Mouse (Mus musculus): Measurements from ENCODE around the gene Ccdc54. TPM values are rescaled to one million over a fixed set of nuclear protein-coding genes. Genes with fewer than 3 reads are reported as not detected.

The Ccdc54 gene
- polyA plus RNA-seq, 1 experiment from 2014 or later, result not detected

DNA sequence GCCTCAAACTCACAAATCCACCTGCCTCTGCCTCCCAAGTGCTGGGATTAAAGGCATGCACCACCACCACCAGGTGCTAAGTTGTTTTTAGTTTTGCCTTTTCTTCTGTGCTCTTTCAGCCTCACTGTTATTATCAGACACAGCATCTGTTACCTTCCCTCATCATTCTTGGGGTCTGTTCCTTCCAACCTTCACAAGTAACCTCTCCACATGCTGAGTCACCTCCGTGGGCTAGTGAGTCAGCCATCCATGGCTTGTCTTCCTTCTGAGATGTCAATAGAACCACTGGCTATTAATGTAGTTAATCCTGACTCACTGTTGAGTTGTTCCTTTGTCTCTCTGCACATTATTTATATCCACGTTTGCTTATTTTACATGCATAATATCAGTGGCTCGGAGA, 9.7 kb upstream of the Ccdc54 start:
- no peak overlapping the region for H3K27ac ChIP-seq (replicated peaks; ENCODE audit: low read depth, low read length)
- no peak for ATAC-seq (replicated peaks; ENCODE audit: insufficient number of reproducible peaks, low FRiP score, low TSS enrichment, low read depth)
- H3K9me3 ChIP-seq (replicated peaks; ENCODE audit: control insufficient read depth, low read length), result no peaks in the 10 kb centered on the region
- no peak for DNase-seq (ENCODE audit: low spot score)
- H3K9ac ChIP-seq (replicated peaks; ENCODE audit: low read length), result no peak overlapping the region
- no peaks in the 10 kb centered on the region for H3K27me3 ChIP-seq (ENCODE audit: control insufficient read depth, insufficient read depth, low read length)
- no peaks in the 10 kb centered on the region for H3K36me3 ChIP-seq (replicated peaks; ENCODE audit: control insufficient read depth, insufficient read depth, low read depth, low read length)
- 85% methylated on average over 3 of the region's 3 CpGs for WGBS
- no peaks in the 10 kb centered on the region for H3K4me1 ChIP-seq (ENCODE audit: control insufficient read depth, insufficient read depth, low read length)
- H3K4me3 ChIP-seq (ENCODE audit: low read depth, low read length), result no peak overlapping the region
- no peak overlapping the region for H3K4me2 ChIP-seq (ENCODE audit: low read depth, low read length)

DNA sequence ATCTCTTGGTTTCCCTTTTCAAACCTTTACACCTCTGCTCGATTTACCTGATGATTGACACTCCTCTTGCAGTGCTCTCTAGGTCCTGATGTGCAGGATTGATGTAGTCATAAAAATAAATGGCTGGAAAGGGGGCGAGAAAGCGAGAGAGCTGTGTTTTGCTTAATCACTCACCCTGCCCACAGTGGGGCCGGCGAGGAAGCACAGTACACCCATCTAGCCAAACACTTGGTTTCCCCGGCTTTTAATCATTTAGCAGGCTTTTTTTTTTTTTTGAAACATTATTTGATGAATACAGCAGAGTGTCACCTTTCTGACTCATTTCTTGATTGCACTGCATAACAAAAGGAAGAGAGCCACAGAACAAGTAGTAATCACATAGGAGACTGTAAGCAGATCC, 5.7 kb upstream of the Ccdc54 start:
- Histone ChIP-seq H3K27me3 (ENCODE audit: control insufficient read depth, insufficient read depth, low read length) (no peaks in the 10 kb centered on the region), H3K9me3 (replicated peaks; ENCODE audit: control insufficient read depth, low read length) (no peaks in the 10 kb centered on the region), H3K4me3 (ENCODE audit: low read depth, low read length) (no peak overlapping the region), H3K36me3 (replicated peaks; ENCODE audit: control insufficient read depth, insufficient read depth, low read depth, low read length) (no peaks in the 10 kb centered on the region), H3K27ac (replicated peaks; ENCODE audit: low read depth, low read length) (no peak overlapping the region), H3K4me1 (ENCODE audit: control insufficient read depth, insufficient read depth, low read length) (no peaks in the 10 kb centered on the region), H3K4me2 (ENCODE audit: low read depth, low read length) (no peak overlapping the region), H3K9ac (replicated peaks; ENCODE audit: low read length) (no peak overlapping the region)
- 85% methylated on average over 6 of the region's 6 CpGs for WGBS
- DNase-seq (ENCODE audit: low spot score), result no peak
- ATAC-seq (replicated peaks; ENCODE audit: insufficient number of reproducible peaks, low FRiP score, low TSS enrichment, low read depth), result no peak

DNA sequence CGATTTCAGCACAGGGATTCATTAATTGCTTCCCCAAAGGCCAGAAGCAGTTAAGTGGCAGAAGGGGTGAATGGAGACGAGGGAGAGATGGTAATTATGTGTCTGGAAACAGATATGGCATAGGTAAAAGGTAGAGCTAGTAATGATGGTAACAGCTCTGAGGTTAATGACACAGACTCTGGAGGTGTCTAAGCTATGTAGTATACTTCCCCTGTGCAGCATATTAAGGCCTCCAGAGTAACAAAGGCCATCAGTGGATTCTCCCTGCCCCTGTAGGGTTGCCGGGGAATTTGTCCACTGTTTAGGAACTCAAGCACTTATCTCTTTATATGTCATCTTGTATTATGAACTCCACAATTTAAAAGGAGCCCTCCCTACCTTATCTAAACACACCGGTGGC, 5.2 kb upstream of the Ccdc54 start:
- Histone ChIP-seq H3K27ac (replicated peaks; ENCODE audit: low read depth, low read length) (no peak overlapping the region), H3K4me3 (ENCODE audit: low read depth, low read length) (no peak overlapping the region), H3K4me2 (ENCODE audit: low read depth, low read length) (no peak overlapping the region), H3K36me3 (replicated peaks; ENCODE audit: control insufficient read depth, insufficient read depth, low read depth, low read length) (no peaks in the 10 kb centered on the region), H3K27me3 (ENCODE audit: control insufficient read depth, insufficient read depth, low read length) (no peaks in the 10 kb centered on the region), H3K9me3 (replicated peaks; ENCODE audit: control insufficient read depth, low read length) (no peaks in the 10 kb centered on the region), H3K4me1 (ENCODE audit: control insufficient read depth, insufficient read depth, low read length) (no peaks in the 10 kb centered on the region), H3K9ac (replicated peaks; ENCODE audit: low read length) (no peak overlapping the region)
- ATAC-seq (replicated peaks; ENCODE audit: insufficient number of reproducible peaks, low FRiP score, low TSS enrichment, low read depth) (no peak), DNase-seq (ENCODE audit: low spot score) (no peak)
- 68% methylated on average over 4 of the region's 4 CpGs for WGBS

- WGBS, result 100% methylated on average over 1 of the region's 1 CpGs
- no peak overlapping the region for H3K4me2 ChIP-seq (ENCODE audit: low read depth, low read length)
- ATAC-seq (replicated peaks; ENCODE audit: insufficient number of reproducible peaks, low FRiP score, low TSS enrichment, low read depth), result no peak
- no peaks in the 10 kb centered on the region for H3K4me1 ChIP-seq (ENCODE audit: control insufficient read depth, insufficient read depth, low read length)
- H3K4me3 ChIP-seq (ENCODE audit: low read depth, low read length), result no peak overlapping the region
- H3K9me3 ChIP-seq (replicated peaks; ENCODE audit: control insufficient read depth, low read length), result no peaks in the 10 kb centered on the region
- no peaks in the 10 kb centered on the region for H3K36me3 ChIP-seq (replicated peaks; ENCODE audit: control insufficient read depth, insufficient read depth, low read depth, low read length)
- H3K27me3 ChIP-seq (ENCODE audit: control insufficient read depth, insufficient read depth, low read length), result no peaks in the 10 kb centered on the region
- H3K27ac ChIP-seq (replicated peaks; ENCODE audit: low read depth, low read length), result no peak overlapping the region
- no peak for DNase-seq (ENCODE audit: low spot score)
- no peak overlapping the region for H3K9ac ChIP-seq (replicated peaks; ENCODE audit: low read length)
Observed at GRCm38 (mm10) chr16:50594876-50595275, 3.9 kb upstream of the Ccdc54 start.

DNA sequence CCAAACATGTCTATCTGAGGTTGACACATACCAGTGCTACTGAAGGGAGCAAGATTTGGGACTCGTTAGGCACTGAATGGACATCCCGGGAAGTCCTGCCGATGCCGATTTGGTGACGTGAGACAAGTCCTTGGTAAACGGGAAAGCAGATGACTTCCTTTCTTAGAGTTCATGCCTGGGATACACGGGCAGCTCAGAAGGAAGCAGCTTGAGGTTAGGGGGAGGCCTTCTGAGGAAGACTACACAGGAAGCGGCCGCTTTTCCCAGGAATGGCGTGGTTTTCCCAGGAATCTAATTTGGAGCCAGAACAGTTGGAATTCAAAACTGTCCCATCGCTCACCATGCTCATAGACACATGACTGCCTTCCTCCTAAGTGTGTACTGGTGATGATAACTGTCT, 2.4 kb upstream of the Ccdc54 start:
- Histone ChIP-seq H3K4me2 (ENCODE audit: low read depth, low read length) (no peak overlapping the region), H3K9me3 (replicated peaks; ENCODE audit: control insufficient read depth, low read length) (no peaks in the 10 kb centered on the region), H3K27me3 (ENCODE audit: control insufficient read depth, insufficient read depth, low read length) (no peaks in the 10 kb centered on the region), H3K36me3 (replicated peaks; ENCODE audit: control insufficient read depth, insufficient read depth, low read depth, low read length) (no peaks in the 10 kb centered on the region), H3K9ac (replicated peaks; ENCODE audit: low read length) (no peak overlapping the region), H3K27ac (replicated peaks; ENCODE audit: low read depth, low read length) (no peak overlapping the region), H3K4me1 (ENCODE audit: control insufficient read depth, insufficient read depth, low read length) (no peaks in the 10 kb centered on the region), H3K4me3 (ENCODE audit: low read depth, low read length) (no peak overlapping the region)
- DNase-seq (ENCODE audit: low spot score) (no peak), ATAC-seq (replicated peaks; ENCODE audit: insufficient number of reproducible peaks, low FRiP score, low TSS enrichment, low read depth) (no peak)
- WGBS, result 81% methylated on average over 11 of the region's 11 CpGs

DNA sequence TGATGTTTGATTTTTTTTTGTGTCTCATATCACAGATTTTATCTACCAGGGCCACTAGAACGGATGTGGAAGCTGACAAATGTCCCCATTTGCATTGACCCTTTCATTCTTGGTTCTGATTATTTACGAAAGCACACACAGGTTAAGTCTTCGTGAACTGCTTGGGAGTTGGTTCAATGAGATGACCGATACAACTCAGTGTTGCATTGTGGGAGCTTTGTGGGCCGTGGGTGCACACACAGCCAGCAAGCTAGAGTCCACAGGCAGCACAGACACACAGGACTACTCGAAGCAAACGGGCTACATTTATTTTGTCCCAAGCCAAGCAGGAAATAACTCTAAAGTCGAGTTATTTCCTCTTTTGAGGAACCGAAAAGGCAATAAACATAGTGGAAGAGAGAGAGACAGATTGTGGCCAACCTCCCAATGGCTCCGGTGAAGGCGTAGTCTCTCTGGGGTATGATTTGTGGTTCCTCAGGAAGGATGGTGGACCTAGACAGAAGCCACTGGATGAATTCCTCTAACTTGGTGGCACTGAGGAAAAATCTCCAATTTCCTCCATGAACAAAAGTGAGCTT, 1.3 kb downstream of the Ccdc54 start:
- no peak overlapping the region for H3K4me3 ChIP-seq (ENCODE audit: low read depth, low read length)
- DNase-seq (ENCODE audit: low spot score), result no peak
- H3K9me3 ChIP-seq (replicated peaks; ENCODE audit: control insufficient read depth, low read length), result no peaks in the 10 kb centered on the region
- no peak overlapping the region for H3K4me2 ChIP-seq (ENCODE audit: low read depth, low read length)
- no peaks in the 10 kb centered on the region for H3K27me3 ChIP-seq (ENCODE audit: control insufficient read depth, insufficient read depth, low read length)
- no peak for ATAC-seq (replicated peaks; ENCODE audit: insufficient number of reproducible peaks, low FRiP score, low TSS enrichment, low read depth)
- no peaks in the 10 kb centered on the region for H3K4me1 ChIP-seq (ENCODE audit: control insufficient read depth, insufficient read depth, low read length)
- H3K9ac ChIP-seq (replicated peaks; ENCODE audit: low read length), result no peak overlapping the region
- no peaks in the 10 kb centered on the region for H3K36me3 ChIP-seq (replicated peaks; ENCODE audit: control insufficient read depth, insufficient read depth, low read depth, low read length)
- 77% methylated on average over 11 of the region's 11 CpGs for WGBS
- no peak overlapping the region for H3K27ac ChIP-seq (replicated peaks; ENCODE audit: low read depth, low read length)

DNA sequence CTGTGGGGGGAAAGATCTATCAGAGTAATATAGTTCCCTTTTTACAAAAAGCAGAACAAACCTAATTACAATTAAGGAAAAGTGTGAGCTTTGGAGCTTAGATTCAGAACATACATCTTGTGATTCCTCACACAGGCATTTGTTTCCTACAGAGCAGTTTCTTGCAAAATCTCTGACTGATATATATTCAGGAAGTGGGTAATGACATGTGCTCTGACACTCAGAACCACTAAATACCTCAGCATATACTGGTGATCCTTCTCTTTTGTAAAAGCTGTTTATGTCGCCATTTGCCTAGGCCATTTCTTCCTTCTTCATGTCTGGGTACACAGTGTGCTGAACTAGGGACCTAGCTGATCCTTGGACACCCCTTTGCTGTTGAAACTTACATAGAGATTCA, 2.8 kb downstream of the Ccdc54 start:
- Histone ChIP-seq H3K4me3 (ENCODE audit: low read depth, low read length) (no peak overlapping the region), H3K36me3 (replicated peaks; ENCODE audit: control insufficient read depth, insufficient read depth, low read depth, low read length) (no peaks in the 10 kb centered on the region), H3K27ac (replicated peaks; ENCODE audit: low read depth, low read length) (no peak overlapping the region), H3K27me3 (ENCODE audit: control insufficient read depth, insufficient read depth, low read length) (no peaks in the 10 kb centered on the region), H3K4me2 (ENCODE audit: low read depth, low read length) (no peak overlapping the region), H3K9me3 (replicated peaks; ENCODE audit: control insufficient read depth, low read length) (no peaks in the 10 kb centered on the region), H3K4me1 (ENCODE audit: control insufficient read depth, insufficient read depth, low read length) (no peaks in the 10 kb centered on the region), H3K9ac (replicated peaks; ENCODE audit: low read length) (no peak overlapping the region)
- ATAC-seq (replicated peaks; ENCODE audit: insufficient number of reproducible peaks, low FRiP score, low TSS enrichment, low read depth), result no peak
- no peak for DNase-seq (ENCODE audit: low spot score)
- 82% methylated on average over 1 of the region's 1 CpGs for WGBS

DNA sequence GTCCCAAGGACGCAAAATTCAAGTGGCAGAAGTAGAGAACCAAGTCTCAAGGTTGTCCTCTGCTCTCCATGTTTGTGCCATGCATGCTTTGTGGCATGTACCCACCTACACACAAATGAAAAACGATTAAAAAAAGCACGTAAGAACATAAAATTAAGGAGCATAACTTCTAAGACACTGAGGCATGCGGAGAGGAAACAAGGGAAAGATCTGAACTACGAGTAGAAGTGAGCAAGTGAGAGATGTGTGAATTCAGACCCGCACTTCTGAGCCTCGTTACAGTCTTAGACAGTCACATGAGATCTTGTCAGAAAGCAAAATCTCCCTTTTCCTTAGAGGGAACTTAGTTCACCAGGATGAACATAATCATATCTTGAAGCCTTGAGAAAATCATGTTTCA, 3.8 kb downstream of the Ccdc54 start:
- Histone ChIP-seq H3K36me3 (replicated peaks; ENCODE audit: control insufficient read depth, insufficient read depth, low read depth, low read length) (no peaks in the 10 kb centered on the region), H3K4me2 (ENCODE audit: low read depth, low read length) (no peak overlapping the region), H3K27ac (replicated peaks; ENCODE audit: low read depth, low read length) (no peak overlapping the region), H3K9me3 (replicated peaks; ENCODE audit: control insufficient read depth, low read length) (no peaks in the 10 kb centered on the region), H3K27me3 (ENCODE audit: control insufficient read depth, insufficient read depth, low read length) (no peaks in the 10 kb centered on the region), H3K4me3 (ENCODE audit: low read depth, low read length) (no peak overlapping the region), H3K4me1 (ENCODE audit: control insufficient read depth, insufficient read depth, low read length) (no peaks in the 10 kb centered on the region), H3K9ac (replicated peaks; ENCODE audit: low read length) (no peak overlapping the region)
- ATAC-seq (replicated peaks; ENCODE audit: insufficient number of reproducible peaks, low FRiP score, low TSS enrichment, low read depth), result no peak
- DNase-seq (ENCODE audit: low spot score), result no peak
- WGBS, result 95% methylated on average over 7 of the region's 7 CpGs
